Mouse (Mus musculus) CH12.LX (cell line): Measurements from ENCODE around the gene Hap1. TPM values are rescaled to one million over a fixed set of nuclear protein-coding genes. Genes with fewer than 3 reads are reported as not detected.

ENCODE experiments used
- DNase-seq: peaks from one replicate; pipeline ENCODE4 v3.0.0-alpha.2; 2013; ENCODE audit errors: extremely low read depth
- H3K27ac ChIP-seq: 2 replicates; pipeline ENCODE4 v1.5.1; 2012; ENCODE audit warnings: low read depth, mild to moderate bottlenecking, control low read depth, moderate library complexity; ENCODE audit not compliant: insufficient read depth
- H3K27me3 ChIP-seq: replicated peaks from 2 replicates; pipeline ENCODE3; 2012; ENCODE audit warnings: inconsistent platforms
- H3K36me3 ChIP-seq, 2 experiments: replicated peaks in 1 of 2; 2 replicates each; pipeline versions ENCODE3 to v1.6.1; 2012; ENCODE audit warnings: inconsistent platforms in 1 of 2, low read length in 1 of 2, mild to moderate bottlenecking in 1 of 2, mixed read lengths in 1 of 2, moderate library complexity in 1 of 2; ENCODE audit not compliant: control insufficient read depth in 1 of 2, insufficient read depth in 1 of 2
- H3K4me1 ChIP-seq, 2 experiments: 2 replicates each; pipeline ENCODE4 v1.6.1; 2012; ENCODE audit warnings: inconsistent platforms in 1 of 2, moderate library complexity in 1 of 2; ENCODE audit not compliant: insufficient read depth in 2 of 2, control insufficient read depth in 1 of 2
- H3K4me2 ChIP-seq: 2 replicates; pipeline ENCODE4 v1.6.1; 2012; ENCODE audit warnings: low read depth, mild to moderate bottlenecking, control low read depth; ENCODE audit not compliant: poor library complexity, insufficient read depth, severe bottlenecking
- H3K4me3 ChIP-seq, 3 experiments: fragments of 150-350 bp in 1 of 3; sonication (generic) in 1 of 3; replicated peaks in 1 of 3; 2 replicates each; pipeline versions ENCODE3 to v1.5.1; 2011 to 2012; ENCODE audit warnings: low read depth in 2 of 3, low read length in 2 of 3, mild to moderate bottlenecking in 2 of 3, moderate library complexity in 2 of 3, control low read depth in 1 of 3, improper control_type of control experiment in 1 of 3, inconsistent platforms in 1 of 3, mixed read lengths in 1 of 3; ENCODE audit not compliant: poor library complexity in 1 of 3
- H3K79me2 ChIP-seq: replicated peaks from 2 replicates; pipeline ENCODE4 v1.6.1; 2012; ENCODE audit warnings: mild to moderate bottlenecking, moderate library complexity; ENCODE audit not compliant: control insufficient read depth, poor library complexity, insufficient read depth, severe bottlenecking; ENCODE audit errors: extremely low read depth
- H3K9ac ChIP-seq: 2 replicates; pipeline ENCODE4 v1.6.1; 2012; ENCODE audit warnings: low read depth, mild to moderate bottlenecking, control low read depth, moderate library complexity; ENCODE audit not compliant: insufficient read depth
- H3K9me3 ChIP-seq: replicated peaks from 2 replicates; pipeline ENCODE3; 2012; ENCODE audit warnings: low read length, inconsistent platforms, mixed read lengths
- BHLHE40 ChIP-seq: IDR thresholded peaks from 2 replicates; pipeline ENCODE4 v1.6.1; 2011; ENCODE audit warnings: mild to moderate bottlenecking, low read depth, low read length, improper control_type of control experiment
- CHD1 ChIP-seq: IDR thresholded peaks from 2 replicates; pipeline ENCODE4 v1.6.1; 2012; ENCODE audit warnings: low read depth, low read length, improper control_type of control experiment, inconsistent platforms
- E2F4 ChIP-seq: IDR thresholded peaks from 2 replicates; pipeline ENCODE4 v1.6.1; 2011; ENCODE audit warnings: low read depth, low read length, improper control_type of control experiment; ENCODE audit not compliant: insufficient replicate concordance
- EP300 ChIP-seq: IDR thresholded peaks from 2 replicates; pipeline ENCODE4 v1.6.1; 2011; ENCODE audit warnings: low read length, improper control_type of control experiment
- ETS1 ChIP-seq: conservative IDR thresholded peaks from 2 replicates; pipeline ENCODE4 v1.6.1; 2012; ENCODE audit warnings: low read depth, mild to moderate bottlenecking, inconsistent platforms, low read length, improper control_type of control experiment, moderate library complexity
- HCFC1 ChIP-seq: IDR thresholded peaks from 2 replicates; pipeline ENCODE4 v1.6.1; 2012; ENCODE audit warnings: low read depth, mild to moderate bottlenecking, inconsistent platforms, low read length, improper control_type of control experiment
- IRF4 ChIP-seq: IDR thresholded peaks from 2 replicates; pipeline ENCODE4 v1.6.1; 2014; ENCODE audit warnings: low read depth, mild to moderate bottlenecking, inconsistent platforms, low read length, improper control_type of control experiment
- JUND ChIP-seq: conservative IDR thresholded peaks from 2 replicates; pipeline ENCODE4 v1.6.1; 2011; ENCODE audit warnings: low read depth, low read length, improper control_type of control experiment
- KAT2A ChIP-seq: IDR thresholded peaks from 2 replicates; pipeline ENCODE4 v1.6.1; 2012; ENCODE audit warnings: low read length, improper control_type of control experiment, inconsistent platforms; ENCODE audit not compliant: insufficient replicate concordance
- MAFK ChIP-seq: IDR thresholded peaks from 2 replicates; pipeline ENCODE4 v1.6.1; 2011; ENCODE audit warnings: low read length, improper control_type of control experiment; ENCODE audit not compliant: insufficient replicate concordance
- MAZ ChIP-seq: IDR thresholded peaks from 2 replicates; pipeline ENCODE4 v1.6.1; 2012; ENCODE audit warnings: low read depth, mild to moderate bottlenecking, inconsistent platforms, low read length, improper control_type of control experiment, moderate library complexity
- MEF2A ChIP-seq: IDR thresholded peaks from 2 replicates; pipeline ENCODE4 v1.6.1; 2014; ENCODE audit warnings: low read depth, mild to moderate bottlenecking, inconsistent platforms, low read length, improper control_type of control experiment, borderline replicate concordance
- MXI1 ChIP-seq: IDR thresholded peaks from 2 replicates; pipeline ENCODE4 v1.6.1; 2011; ENCODE audit warnings: mild to moderate bottlenecking, low read depth, low read length, improper control_type of control experiment
- MYC ChIP-seq: IDR thresholded peaks from 2 replicates; pipeline ENCODE4 v1.6.1; 2011; ENCODE audit warnings: low read depth, mild to moderate bottlenecking, improper control_type of control experiment, low read length
- NELFE ChIP-seq: IDR thresholded peaks from 2 replicates; pipeline ENCODE4 v1.6.1; 2011; ENCODE audit warnings: low read depth, low read length, improper control_type of control experiment
- NRF1 ChIP-seq: IDR thresholded peaks from 2 replicates; pipeline ENCODE4 v1.6.1; 2014; ENCODE audit warnings: low read depth, mild to moderate bottlenecking, inconsistent platforms, low read length, improper control_type of control experiment, moderate library complexity
- PAX5 ChIP-seq: IDR thresholded peaks from 2 replicates; pipeline ENCODE4 v1.6.1; 2012; ENCODE audit warnings: low read length, inconsistent platforms, mixed read lengths
- POLR2A ChIP-seq: IDR thresholded peaks from 2 replicates; pipeline ENCODE4 v1.6.1; 2011; ENCODE audit warnings: low read depth, mild to moderate bottlenecking, improper control_type of control experiment, low read length
- POLR2AphosphoS2 ChIP-seq: IDR thresholded peaks from 2 replicates; pipeline ENCODE4 v1.6.1; 2011; ENCODE audit warnings: low read depth, low read length, improper control_type of control experiment
- RAD21 ChIP-seq: IDR thresholded peaks from 2 replicates; pipeline ENCODE4 v1.6.1; 2011; ENCODE audit warnings: low read depth, mild to moderate bottlenecking, low read length, improper control_type of control experiment, moderate library complexity
- SIN3A ChIP-seq: IDR thresholded peaks from 2 replicates; pipeline ENCODE4 v1.6.1; 2012; ENCODE audit warnings: low read length, improper control_type of control experiment, inconsistent platforms
- SMC3 ChIP-seq: IDR thresholded peaks from 2 replicates; pipeline ENCODE4 v1.6.1; 2011; ENCODE audit warnings: low read depth, low read length, improper control_type of control experiment
- TCF12 ChIP-seq: IDR thresholded peaks from 2 replicates; pipeline ENCODE4 v1.6.1; 2014; ENCODE audit warnings: low read depth, mild to moderate bottlenecking, inconsistent platforms, low read length, improper control_type of control experiment
- USF1 ChIP-seq: IDR thresholded peaks from 2 replicates; pipeline ENCODE4 v1.6.1; 2014; ENCODE audit warnings: low read depth, mild to moderate bottlenecking, inconsistent platforms, low read length, improper control_type of control experiment
- USF2 ChIP-seq: conservative IDR thresholded peaks from 2 replicates; pipeline ENCODE4 v1.6.1; 2011; ENCODE audit warnings: low read depth, low read length, improper control_type of control experiment
- ZKSCAN1 ChIP-seq: IDR thresholded peaks from 2 replicates; pipeline ENCODE4 v1.6.1; 2012; ENCODE audit warnings: low read depth, inconsistent platforms, low read length, improper control_type of control experiment, borderline replicate concordance
- ZMIZ1 ChIP-seq: IDR thresholded peaks from 2 replicates; pipeline ENCODE4 v1.6.1; 2012; ENCODE audit warnings: low read depth, mild to moderate bottlenecking, inconsistent platforms, low read length, improper control_type of control experiment
- ZNF384 ChIP-seq: IDR thresholded peaks from 2 replicates; pipeline ENCODE4 v1.6.1; 2012; ENCODE audit warnings: low read depth, low read length, improper control_type of control experiment, inconsistent platforms
- dilution Hi-C: fragments of 300-500 bp; cut with MboI; formaldehyde crosslinking; loops from 2 replicates; pipeline ENCODE4 v1.14.3; 2020; ENCODE audit warnings: low sequenced_read_pairs; ENCODE audit not compliant: extremely low pct_unique_long_range_greater_than_20kb, extremely low pct_ligation_motif_present
- in situ Hi-C: fragments of 300-500 bp; cut with MboI; formaldehyde crosslinking; loops from 3 replicates; pipeline ENCODE4 v1.14.3; 2019; ENCODE audit warnings: low sequenced_read_pairs, low pct_ligation_motif_present, low pct_unique_long_range_greater_than_20kb, mixed read lengths
- polyA plus RNA-seq: library from polyadenylated mRNA; unstranded; fragments of >175 nt; gene quantifications from 2 replicates; pipeline ENCODE4 v1.2.1, GENCODE M21; 2012; ENCODE audit warnings: low read depth; ENCODE audit not compliant: insufficient read length
- total RNA-seq, 2 experiments: library from RNA; depleted of rRNA; stranded (reverse); fragments of 300-350 nt in 1 of 2; fragments of >200 nt in 1 of 2; gene quantifications; 2 replicates each; pipeline ENCODE4 v1.2.3; 2012 to 2014

Hap1 gene
- total and polyA plus RNA-seq, 3 experiments = 0.34 TPM; not detected in 2

DNA sequence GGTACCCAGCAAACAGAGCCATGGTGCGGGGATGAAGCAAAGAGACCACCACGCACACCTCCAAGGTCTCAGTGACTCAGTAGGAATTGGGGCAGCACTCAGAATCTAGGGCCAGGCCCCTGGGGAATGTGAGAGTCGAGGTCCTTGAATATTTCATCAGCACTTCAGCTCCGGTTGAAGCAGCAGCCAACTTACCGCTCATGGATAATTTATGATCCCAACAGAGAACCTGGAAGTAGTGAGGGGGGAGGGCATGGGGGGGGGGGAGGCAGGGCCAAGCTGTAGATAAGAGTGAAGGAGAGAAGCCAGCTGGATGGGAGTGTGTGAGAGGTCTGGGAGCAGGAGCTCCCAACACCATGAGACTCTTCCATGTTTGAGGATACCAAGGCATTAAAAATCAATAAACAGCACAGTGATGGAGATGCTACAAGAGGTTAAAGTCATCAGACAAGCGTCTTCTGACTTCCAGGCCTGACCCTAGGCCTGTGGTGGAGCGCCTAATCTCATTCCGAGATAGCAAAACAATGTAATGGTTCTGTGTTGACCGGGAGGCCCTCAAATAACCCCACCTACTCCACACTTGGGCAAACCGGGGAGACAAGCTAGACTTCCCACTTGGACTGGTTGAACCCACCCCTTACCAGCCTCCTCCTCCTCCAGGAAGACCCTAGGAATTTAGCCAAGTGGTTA lies 47.7 kb upstream of the Hap1 start:
- Histone ChIP-seq H3K27ac (no peak overlapping the region), H3K27me3 (peaks cover 69% of the 10 kb centered on the region), H3K4me1 (peaks cover 0 to 15% of the 10 kb centered on the region in 2 experiments; a peak in 2 of 4 replicates), H3K4me2 (no peak overlapping the region), H3K4me3 (no peak overlapping the region), H3K9me3 (no peaks in the 10 kb centered on the region), H3K79me2 (no peaks in the 10 kb centered on the region), H3K9ac (no peak overlapping the region), H3K36me3 (no peaks in the 10 kb centered on the region)
- dilution Hi-C loops = no loop called here
- TF ChIP-seq MAFK (no peak), ZNF384 (no peak), MAZ (no peak), USF2 (no peak), MXI1 (no peak), ZMIZ1 (no peak), E2F4 (no peak), JUND (no peak), MYC (no peak), MEF2A (no peak), CHD1 (no peak), SIN3A (no peak), RAD21 (no peak), NELFE (no peak), USF1 (no peak), IRF4 (no peak), ZKSCAN1 (no peak)
- DNase-seq = no peak
- in situ Hi-C loops = no loop called here

DNA sequence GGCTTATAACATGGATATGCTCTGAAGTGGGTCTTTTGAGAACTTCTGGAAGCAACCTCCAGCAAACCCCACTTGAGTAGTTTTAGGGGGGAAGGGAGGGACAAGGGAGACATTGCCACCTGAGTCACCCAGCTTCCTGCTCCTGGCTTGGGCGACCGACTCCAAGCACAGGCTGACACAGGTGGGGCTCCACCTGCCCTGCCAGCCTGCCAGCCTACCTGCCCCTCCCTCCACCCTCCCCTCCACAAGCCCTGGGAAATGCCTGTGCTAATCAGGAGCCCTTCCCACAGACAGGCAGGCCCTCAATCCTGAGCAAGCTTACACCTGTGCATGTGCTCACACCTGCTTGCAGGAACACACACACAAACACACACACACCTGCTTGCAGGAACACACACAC lies 46.8 kb upstream of the Hap1 start:
- Histone ChIP-seq H3K36me3 (no peaks in the 10 kb centered on the region), H3K79me2 (no peaks in the 10 kb centered on the region), H3K27ac (no peak overlapping the region), H3K9me3 (no peaks in the 10 kb centered on the region), H3K4me1 (peaks cover 0 to 10% of the 10 kb centered on the region in 2 experiments; a peak in 2 of 4 replicates), H3K9ac (no peak overlapping the region), H3K4me2 (no peak overlapping the region), H3K4me3 (no peak overlapping the region), H3K27me3 (peaks cover 75% of the 10 kb centered on the region)
- in situ Hi-C loops (no loop called here), dilution Hi-C loops (no loop called here)
- TF ChIP-seq E2F4 = no peak
- TF ChIP-seq SMC3 = no peak
- no peak for TF ChIP-seq POLR2AphosphoS2
- no peak for TF ChIP-seq BHLHE40
- no peak for TF ChIP-seq KAT2A
- TF ChIP-seq EP300 = no peak
- no peak for TF ChIP-seq NELFE
- no peak for TF ChIP-seq ZNF384
- TF ChIP-seq POLR2A = no peak
- TF ChIP-seq SIN3A = no peak
- TF ChIP-seq TCF12 = no peak
- TF ChIP-seq PAX5 = no peak
- no peak for TF ChIP-seq HCFC1
- no peak for TF ChIP-seq USF2
- no peak for TF ChIP-seq RAD21
- no peak for TF ChIP-seq ETS1
- no peak for TF ChIP-seq NRF1
- no peak for TF ChIP-seq MEF2A
- TF ChIP-seq CHD1 = no peak
- no peak for DNase-seq
